Mouse (Mus musculus) liver, embryonic 14.5 days (tissue): ENCODE measurements around the gene Trpt1.

ENCODE experiments used
- CTCF ChIP-seq: IDR thresholded peaks from 2 replicates; pipeline ENCODE4 v1.5.1; 2016; ENCODE audit warnings: antibody characterized with exemption, low read depth, control low read depth
- EP300 ChIP-seq: IDR thresholded peaks from 2 replicates; pipeline ENCODE4 v1.6.1; 2016; ENCODE audit warnings: antibody characterized with exemption, low read depth

- TF ChIP-seq EP300 (no peak), CTCF (no peak)
Measured at GRCm38 (mm10) chr19:6949532-6949931, 46.4 kb upstream of the Trpt1 start.
